Mouse (Mus musculus): ENCODE measurements around the gene Lias.
A peak's percentile ranks its signal among the peaks of the same experiment; 100 is the strongest.

Gene Lias

DNA sequence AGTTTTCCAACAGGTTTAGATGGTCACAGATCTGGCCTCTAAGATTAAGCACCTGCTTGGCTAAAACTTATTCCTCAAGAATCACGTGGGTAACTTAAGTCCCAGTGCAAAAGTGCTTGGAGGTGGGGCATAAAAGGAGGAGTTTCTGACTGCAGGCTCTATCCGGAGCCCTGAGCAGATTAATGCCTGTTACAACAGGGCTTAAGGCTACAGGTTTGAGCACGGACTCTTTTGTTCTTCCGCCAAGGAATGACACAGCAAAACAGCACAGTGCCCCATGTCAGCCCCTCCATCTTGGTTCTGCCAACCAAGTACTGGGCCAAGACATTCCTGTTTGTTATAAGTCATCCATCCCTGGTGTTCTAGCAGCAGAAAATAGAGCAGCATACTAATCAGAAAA lies 37.0 kb downstream of the Lias start:
- no peak for DNase-seq

DNA sequence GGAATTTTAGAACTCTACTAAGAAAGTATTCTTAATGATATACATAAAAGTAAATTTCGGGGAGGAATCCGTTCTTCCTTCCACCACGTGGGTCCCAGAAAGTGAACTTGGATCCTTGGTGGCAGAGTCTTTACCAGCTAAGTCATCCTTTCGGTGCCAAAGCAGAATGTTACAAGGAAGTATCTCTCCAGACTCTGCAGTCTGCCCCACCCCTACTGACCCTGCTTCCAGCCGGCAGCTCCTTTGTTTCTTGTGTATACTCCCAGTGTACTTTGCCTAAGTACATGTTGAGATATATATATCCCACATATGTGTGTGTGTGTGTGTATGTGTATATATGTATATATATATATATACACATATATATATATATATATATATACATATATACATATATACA lies 38.1 kb downstream of the Lias start:
- DNase-seq, result no peak

DNA sequence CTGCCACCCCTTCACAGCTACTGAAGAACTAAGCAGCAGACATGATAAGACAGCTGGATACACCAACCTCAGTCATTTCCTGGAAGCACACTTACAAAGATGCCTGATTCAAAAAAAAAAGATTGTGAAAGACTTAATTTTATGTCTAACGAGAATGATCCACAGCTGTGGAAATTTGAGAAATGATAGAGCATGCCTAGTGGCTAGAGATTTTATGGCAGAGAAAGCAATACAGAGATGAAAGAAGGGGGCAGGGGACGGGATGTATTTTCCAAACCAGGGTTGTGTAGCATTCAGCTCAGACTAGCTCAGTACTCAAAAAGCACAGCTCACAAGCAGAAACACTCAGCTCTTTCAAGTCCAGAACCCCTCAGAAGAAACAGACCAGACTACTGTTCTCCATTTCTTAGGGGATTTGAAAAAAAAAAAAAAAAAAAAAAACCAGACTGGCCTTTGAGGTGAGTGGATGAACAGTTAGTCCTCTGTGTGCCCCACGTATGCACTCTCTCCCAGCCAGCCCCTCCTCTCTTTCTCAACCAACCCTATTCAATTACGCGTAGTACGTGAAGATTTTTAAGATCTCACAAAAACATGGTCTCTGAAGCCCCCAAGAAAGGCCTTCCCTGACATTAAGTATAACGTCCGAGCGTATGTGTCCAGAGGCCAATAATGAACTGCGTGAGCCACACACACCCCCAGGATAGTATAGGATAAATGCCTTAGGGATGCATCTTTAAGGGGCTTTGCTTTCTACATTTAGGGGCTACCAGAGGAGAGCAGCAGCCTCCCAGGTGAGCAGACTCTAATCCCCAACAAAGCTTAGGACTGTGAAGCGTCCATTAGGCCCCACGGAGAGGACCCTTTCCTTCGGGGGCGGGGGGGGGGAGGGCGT lies 43.4 kb downstream of the Lias start:
- no peak for DNase-seq

DNA sequence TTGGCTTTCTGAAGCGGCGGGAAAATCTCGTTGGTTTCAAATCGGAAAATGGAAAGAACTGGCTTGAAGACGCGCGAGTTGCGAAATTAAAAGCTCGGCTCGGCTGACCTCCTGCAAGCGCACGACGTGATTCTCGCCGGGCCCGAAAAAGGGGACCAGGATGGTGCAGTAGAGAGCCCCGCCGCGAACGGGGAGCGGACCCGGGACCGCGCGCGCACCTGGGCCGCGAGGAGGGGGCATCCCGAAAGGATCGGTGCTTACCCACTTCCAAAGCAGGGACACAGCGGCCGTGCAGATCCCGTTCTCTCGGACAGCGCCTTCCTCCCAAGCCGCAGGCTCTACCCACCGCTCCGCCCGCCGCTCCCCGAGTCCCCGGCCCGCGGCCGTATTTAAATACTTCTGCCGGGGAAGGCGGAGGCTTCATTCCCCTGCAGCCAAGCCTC lies 44.1 kb downstream of the Lias start:
- no peak for DNase-seq

DNA sequence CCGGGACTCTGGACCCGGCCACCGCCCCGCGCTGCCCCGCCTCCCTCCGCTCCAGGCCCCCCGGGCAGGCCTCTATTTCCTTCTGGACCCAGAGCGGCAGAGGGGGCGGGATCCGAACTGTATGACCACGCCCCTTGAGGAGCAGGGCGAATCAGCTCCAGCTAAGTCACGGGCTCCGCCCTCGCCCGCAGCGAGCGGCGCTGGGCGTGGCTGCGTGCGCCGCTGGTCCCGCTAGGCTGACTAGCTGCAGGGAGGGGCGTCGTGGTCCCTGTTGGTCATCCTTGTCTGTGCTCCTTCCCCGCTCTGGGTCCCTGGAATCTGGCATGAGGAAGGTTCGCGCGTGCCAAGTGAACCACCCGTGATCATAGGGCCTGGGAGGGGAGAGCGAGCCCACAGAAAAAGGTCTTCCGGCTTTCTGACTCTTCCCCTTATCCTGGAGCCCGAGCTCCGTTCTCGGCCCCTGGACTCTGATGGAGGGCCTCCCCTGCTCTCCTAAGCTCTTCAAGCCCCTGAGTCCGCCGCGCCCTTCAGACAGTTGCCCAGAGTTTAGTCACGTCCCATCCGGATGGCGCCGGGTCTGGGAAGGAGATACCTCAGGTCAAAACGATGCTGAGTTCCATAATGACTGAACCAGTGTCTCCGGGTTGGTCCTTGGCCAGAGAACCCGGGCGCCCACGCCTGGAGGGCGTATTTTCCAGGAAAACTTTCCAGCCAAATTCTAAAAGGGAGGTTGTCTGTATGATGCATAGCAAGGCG lies 44.7 kb downstream of the Lias start, which contains the start of gene Ugdh:
Ugdh (minus strand) TSS at position 144 of the 756 bp plus-strand sequence.
- peak; percentile 99 for DNase-seq

DNA sequence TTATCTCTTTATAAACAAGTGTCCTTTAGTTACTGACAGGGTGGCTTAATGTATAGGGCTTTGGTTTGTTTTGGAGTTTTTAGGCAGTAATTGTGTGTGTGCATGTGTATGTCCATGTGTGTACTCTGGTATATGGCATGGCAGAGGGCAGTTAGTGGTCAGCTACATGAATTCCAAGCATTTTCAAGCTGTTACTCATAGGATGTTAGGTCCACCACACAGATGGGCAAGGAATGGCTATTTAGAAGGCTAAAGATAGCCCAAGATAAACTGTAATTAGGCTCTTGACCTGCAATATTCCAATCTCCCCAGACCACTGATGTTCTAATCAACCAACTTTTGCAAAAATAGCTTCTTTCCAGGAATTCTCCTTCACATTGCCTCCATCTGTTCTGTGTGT lies 46.7 kb downstream of the Lias start:
- no peak for DNase-seq

DNA sequence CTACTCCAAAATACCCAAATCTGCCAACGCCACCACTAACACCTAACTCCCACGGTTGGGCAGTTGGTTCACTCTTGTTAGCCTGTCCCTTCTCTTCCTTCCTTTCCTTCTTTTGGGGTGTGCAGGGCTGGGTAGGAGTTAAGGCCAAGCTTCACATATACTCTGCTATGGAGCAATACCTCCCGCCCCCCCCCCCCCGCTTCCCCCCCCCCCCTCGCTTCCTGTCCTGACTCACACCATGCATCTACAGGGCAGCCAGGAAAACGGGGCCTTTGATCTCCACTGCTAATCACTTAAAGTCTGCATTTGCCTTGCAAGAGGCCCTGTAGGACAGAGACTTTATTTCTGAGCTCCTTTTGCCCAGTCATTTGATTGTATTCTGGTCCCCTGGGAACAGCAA lies 53.7 kb downstream of the Lias start:
- no peak for DNase-seq

DNA sequence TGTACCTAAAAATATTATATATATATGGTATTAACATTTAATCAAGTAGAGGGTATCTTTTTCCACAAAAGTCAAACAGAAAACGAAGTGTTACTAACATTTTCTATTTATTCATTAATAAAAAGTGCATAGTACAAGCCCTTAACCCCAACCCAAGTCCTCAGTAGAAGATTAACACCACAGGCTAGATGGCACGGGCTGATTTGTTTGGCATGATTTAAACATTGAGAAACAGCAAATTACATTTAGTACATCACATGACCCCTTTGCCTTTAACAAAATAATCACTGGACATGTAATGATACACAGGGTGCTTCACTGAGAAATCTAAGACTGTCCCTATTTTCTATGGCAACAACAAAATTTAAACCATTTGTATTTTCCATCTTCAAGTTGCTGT lies 55.5 kb downstream of the Lias start:
- no peak for DNase-seq

DNA sequence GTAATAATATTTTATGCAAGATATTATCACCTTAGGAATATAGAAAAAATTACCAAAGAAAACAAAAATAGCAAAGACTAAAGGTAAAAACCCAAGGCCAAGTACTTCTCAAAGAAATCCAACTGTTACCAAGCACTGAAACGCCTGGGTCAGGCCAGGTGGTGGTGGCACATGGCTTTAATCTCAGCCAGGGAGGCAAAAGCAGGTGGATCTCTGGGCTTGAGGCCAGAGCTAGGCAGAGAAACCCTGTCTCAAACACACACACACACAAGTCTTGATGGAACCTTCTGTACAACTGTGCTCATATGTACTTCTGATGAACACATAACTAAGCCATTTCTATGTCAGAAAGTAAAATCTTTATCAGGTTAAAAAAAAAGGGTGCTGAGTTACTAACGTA lies 56.5 kb downstream of the Lias start:
- DNase-seq, result no peak

DNA sequence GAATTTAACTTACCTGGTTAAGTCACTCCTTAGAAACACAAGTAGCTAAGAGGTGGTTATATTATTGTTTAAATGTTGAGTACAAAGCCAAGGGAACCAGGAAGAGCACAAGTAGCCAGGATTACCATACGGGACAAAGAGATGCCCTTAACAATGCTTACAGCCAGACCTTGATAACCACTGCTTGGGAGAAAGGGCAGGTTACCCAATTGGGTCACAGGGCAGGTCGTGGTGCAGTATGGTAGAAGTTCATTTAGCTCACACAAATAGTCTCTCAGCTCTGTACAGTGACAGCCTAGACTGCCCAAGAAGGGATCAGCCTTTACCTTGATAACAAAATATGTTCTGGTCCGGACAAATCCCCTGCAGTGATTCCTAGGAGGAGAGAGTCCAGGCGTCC lies 57.6 kb downstream of the Lias start:
- no peak for DNase-seq

DNA sequence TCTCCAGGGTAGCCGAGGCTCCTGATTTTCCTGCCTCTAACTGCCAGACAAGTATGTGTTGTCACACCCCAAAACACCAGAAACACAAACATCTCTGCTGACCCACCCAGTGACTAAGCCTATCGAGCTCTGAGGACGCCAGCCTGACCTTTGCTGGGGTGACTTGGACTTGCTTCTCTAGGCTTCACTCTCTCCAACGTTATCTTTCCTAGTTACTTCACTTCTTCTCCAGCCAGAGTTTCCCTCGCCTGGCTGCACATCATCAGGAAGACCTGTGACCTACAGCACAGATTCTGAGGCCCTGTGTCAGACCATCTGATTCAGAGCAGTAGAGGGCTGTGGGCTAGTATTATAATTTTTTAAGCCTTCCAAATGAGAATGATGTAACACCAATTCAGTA lies 63.5 kb downstream of the Lias start:
- DNase-seq, result no peak

DNA sequence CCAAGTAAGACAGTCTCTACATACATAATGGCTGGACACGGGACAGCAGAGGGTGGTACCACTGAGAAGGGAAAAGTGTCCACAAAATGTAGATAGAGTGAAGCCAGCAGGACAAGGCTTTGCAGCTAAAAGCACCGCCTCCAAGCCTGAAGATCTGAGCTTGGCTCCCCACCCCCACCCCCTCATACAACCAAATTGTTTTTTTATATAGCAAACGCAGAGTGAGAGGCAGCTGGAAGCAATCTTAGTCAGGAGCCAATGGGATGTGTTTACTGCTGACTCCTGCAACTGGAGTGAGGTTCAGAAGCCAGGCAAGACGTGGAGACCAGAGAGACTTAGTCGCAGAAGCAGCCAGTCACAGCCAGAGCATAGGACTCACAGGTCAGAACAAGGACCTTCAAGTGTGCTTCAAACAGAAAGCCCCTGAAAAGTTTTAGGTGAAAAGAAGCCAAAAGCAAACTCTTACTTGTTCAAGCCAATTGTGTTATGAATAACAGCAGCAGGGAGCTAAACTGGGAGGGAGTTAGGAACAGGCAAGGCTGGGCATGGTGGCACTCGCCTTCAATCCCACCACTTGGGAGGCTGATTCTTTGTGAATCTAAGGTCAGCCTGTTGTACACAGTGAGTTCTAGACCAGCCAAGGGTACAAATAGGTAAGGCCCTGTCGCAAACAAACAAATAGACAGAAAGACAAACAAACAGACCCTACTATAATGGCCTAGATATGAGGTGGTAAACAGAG lies 66.0 kb downstream of the Lias start:
- DNase-seq, result peak; percentile 65

DNA sequence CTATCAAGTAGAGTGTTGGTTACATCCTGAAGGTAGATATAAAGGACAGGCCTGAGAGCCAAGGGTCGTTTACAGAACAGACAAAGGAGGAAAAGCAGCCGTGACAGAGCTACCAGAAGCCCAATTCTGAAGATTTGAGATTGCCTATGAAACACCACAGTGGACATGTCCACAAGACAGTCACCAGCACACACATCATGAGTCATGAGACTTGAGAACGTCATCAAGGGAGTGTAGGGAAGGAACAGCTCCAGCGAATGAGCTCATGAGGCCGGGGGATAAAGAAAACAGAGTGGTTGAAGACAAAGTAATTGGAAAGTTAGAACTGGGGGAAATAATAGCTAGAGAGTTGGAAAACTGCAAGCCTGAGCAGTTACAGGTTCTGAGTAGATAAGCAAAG lies 66.5 kb downstream of the Lias start:
- DNase-seq, result no peak

DNA sequence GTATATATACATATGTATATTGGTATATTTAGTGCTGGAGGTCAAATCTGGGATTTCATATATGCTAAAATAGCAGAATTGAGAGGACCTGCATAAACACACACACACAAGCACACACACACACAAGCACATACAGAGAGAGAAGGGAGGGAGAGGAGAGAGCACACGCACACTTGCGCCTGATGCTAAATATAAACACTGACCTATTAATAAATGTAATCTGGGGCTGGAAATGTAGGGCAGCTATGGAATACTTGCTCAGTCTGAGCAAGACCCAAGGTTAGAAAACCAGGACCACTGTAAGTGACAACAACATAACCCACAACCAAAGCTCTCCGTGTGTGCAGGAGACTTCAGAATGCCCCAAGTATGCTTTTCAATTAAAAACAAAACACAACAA lies 68.2 kb downstream of the Lias start:
- no peak for DNase-seq
